Mouse (Mus musculus) activated CD4-positive, CD25-positive, alpha-beta regulatory T cell, adult 4 months (primary cell): ENCODE measurements around the gene Rag1. TPM values are rescaled to one million over a fixed set of nuclear protein-coding genes. Genes with fewer than 3 reads are reported as not detected.

Source experiments
- ATAC-seq: one replicate; pipeline ENCODE4 v1.8.0; 2017
- polyA plus RNA-seq, 2 experiments: library from polyadenylated mRNA; unstranded; fragments of 100-300 nt; shearing (Covaris generic); gene quantifications; one replicate each; pipeline ENCODE4 v1.2.1; 2017

Gene Rag1
- polyA plus RNA-seq, result not detected

GRCm38 (mm10) chr2:101649114-101649671 lies at the start of gene Rag1, which contains the start of gene B230118H07Rik:
Gene Rag1, minus strand, starts transcription at chr2:101649501.
Gene B230118H07Rik, minus strand, starts transcription at chr2:101649532.
- ATAC-seq, result no peak

- ATAC-seq, result no peak
Measured at GRCm38 (mm10) chr2:101695584-101695983, 46.3 kb upstream of the Rag1 start.

- ATAC-seq, result peak; percentile 57
Measured at GRCm38 (mm10) chr2:101693577-101694215, 44.4 kb upstream of the Rag1 start.

- ATAC-seq, result peak; percentile 11
Measured at GRCm38 (mm10) chr2:101693043-101693442, 43.7 kb upstream of the Rag1 start.

- ATAC-seq, result no peak
Measured at GRCm38 (mm10) chr2:101690252-101690827, 41.0 kb upstream of the Rag1 start.

- ATAC-seq, result no peak
Measured at GRCm38 (mm10) chr2:101688011-101688410, 38.7 kb upstream of the Rag1 start.

GRCm38 (mm10) chr2:101684421-101684820 lies 35.1 kb upstream of the Rag1 start:
- ATAC-seq, result no peak

GRCm38 (mm10) chr2:101679164-101679784 lies 30.0 kb upstream of the Rag1 start:
- peak; percentile 59 for ATAC-seq

- peak; percentile 87 for ATAC-seq
Measured at GRCm38 (mm10) chr2:101678236-101679021, 29.1 kb upstream of the Rag1 start, which contains the start of gene Traf6. Gene Traf6, plus strand, starts transcription at chr2:101678429.

GRCm38 (mm10) chr2:101673547-101673946 lies 24.2 kb upstream of the Rag1 start:
- ATAC-seq, result no peak

- no peak for ATAC-seq
Measured at GRCm38 (mm10) chr2:101668751-101669150, 19.4 kb upstream of the Rag1 start.

- no peak for ATAC-seq
Measured at GRCm38 (mm10) chr2:101665703-101666092, 16.4 kb upstream of the Rag1 start.

GRCm38 (mm10) chr2:101665058-101665702 lies 15.9 kb upstream of the Rag1 start:
- ATAC-seq, result peak; percentile 82

GRCm38 (mm10) chr2:101660536-101660935 lies 11.2 kb upstream of the Rag1 start:
- no peak for ATAC-seq

GRCm38 (mm10) chr2:101652921-101653597 lies 3.8 kb upstream of the Rag1 start:
- peak; percentile 46 for ATAC-seq

- no peak for ATAC-seq
Measured at GRCm38 (mm10) chr2:101652204-101652920, 3.1 kb upstream of the Rag1 start.

GRCm38 (mm10) chr2:101650446-101650845 lies 1.1 kb upstream of the Rag1 start:
- ATAC-seq, result no peak

- no peak for ATAC-seq
Measured at GRCm38 (mm10) chr2:101648361-101648760, 940 bp downstream of the Rag1 start.

GRCm38 (mm10) chr2:101645841-101646240 lies 3.5 kb downstream of the Rag1 start:
- no peak for ATAC-seq

GRCm38 (mm10) chr2:101639840-101640350 lies 9.4 kb downstream of the Rag1 start:
- no peak for ATAC-seq
